Mouse (Mus musculus) midbrain, embryonic 14.5 days (tissue): ENCODE results near the gene 2310057M21Rik. TPM values are rescaled to one million over a fixed set of nuclear protein-coding genes. Genes with fewer than 3 reads are reported as not detected.
A peak's percentile ranks its signal among the peaks of the same experiment; 100 is the strongest.
"Not testable (repeated sequence)": the region's sequence is repeated elsewhere in the genome, so short reads cannot be mapped to it uniquely, and the experiment has no call there.

Source experiments
- ATAC-seq: fragments of 200-750 bp; cut with Nextera tagmentation; 2 replicates; pipeline ENCODE4 v1.8.0; 2017; ENCODE audit warnings: moderate number of reproducible peaks, moderate library complexity; ENCODE audit not compliant: low FRiP score, low TSS enrichment
- DNase-seq: peaks from one replicate; pipeline ENCODE4 v3.0.0-alpha.2; 2015
- H3K27ac ChIP-seq: fragments of 300-500 bp; sonication (generic); replicated peaks from 2 replicates; pipeline ENCODE4 v1.5.1; 2014; ENCODE audit warnings: mild to moderate bottlenecking, low read depth, low read length, moderate library complexity
- H3K27me3 ChIP-seq: fragments of 300-500 bp; sonication (generic); 2 replicates; pipeline ENCODE4 v1.6.1; 2014; ENCODE audit warnings: low read length, control low read depth, mixed read lengths; ENCODE audit not compliant: control insufficient read depth, insufficient read depth
- H3K36me3 ChIP-seq: fragments of 300-500 bp; sonication (generic); 2 replicates; pipeline ENCODE4 v1.6.1; 2014; ENCODE audit warnings: low read length, control low read depth; ENCODE audit not compliant: control insufficient read depth, insufficient read depth
- H3K4me1 ChIP-seq: fragments of 300-500 bp; sonication (generic); 2 replicates; pipeline ENCODE4 v1.6.1; 2014; ENCODE audit warnings: mild to moderate bottlenecking, antibody characterized with exemption, low read length, control low read depth; ENCODE audit not compliant: control insufficient read depth, insufficient read depth
- H3K4me2 ChIP-seq: fragments of 300-500 bp; sonication (generic); 2 replicates; pipeline ENCODE4 v1.6.1; 2014; ENCODE audit warnings: mild to moderate bottlenecking, low read length, moderate library complexity
- H3K4me3 ChIP-seq: fragments of 300-500 bp; sonication (generic); replicated peaks from 2 replicates; pipeline ENCODE4 v1.5.1; 2014; ENCODE audit warnings: low read depth, low read length
- H3K9ac ChIP-seq: fragments of 300-500 bp; sonication (generic); replicated peaks from 2 replicates; pipeline ENCODE4 v1.6.1; 2014; ENCODE audit warnings: mild to moderate bottlenecking, low read length, moderate library complexity
- H3K9me3 ChIP-seq: fragments of 300-500 bp; sonication (generic); 2 replicates; pipeline ENCODE4 v1.6.1; 2016; ENCODE audit warnings: low read length, control low read depth, mixed read lengths; ENCODE audit not compliant: control insufficient read depth
- WGBS: fragments of 180-500 bp; shearing (Covaris S2); extraction: QIAGEN DNeasy Blood & Tissue Kit; methylation state at CpG from one replicate; pipeline ENCODE4 v1.1.7; 2014; 5-methylcytosine and 5-hydroxymethylcytosine counted together
- polyA plus RNA-seq: library from polyadenylated mRNA; unstranded; fragments of >200 nt; fragmentation: Nextera tagmentation; extraction: Ambion mirVana; gene quantifications from 2 replicates; pipeline ENCODE4 v1.2.1, GENCODE M21; 2014

The 2310057M21Rik gene
- 28.8 and 28.9 TPM in 2 replicates for polyA plus RNA-seq

- WGBS: under 1% methylated on average over 55 of the region's 55 CpGs
- Histone ChIP-seq H3K27ac (peak within 1 kb of the TSS; percentile 86), H3K9ac (peak within 1 kb of the TSS; percentile 81), H3K9me3 (no peaks in the 10 kb centered on the region), H3K4me1 (peaks cover 14% of the 10 kb centered on the region), H3K4me3 (peak within 1 kb of the TSS; percentile 82), H3K36me3 (peaks cover 15% of the 10 kb centered on the region), H3K27me3 (no peaks in the 10 kb centered on the region), H3K4me2 (peak within 1 kb of the TSS; percentile 89)
- ATAC-seq: peak; percentile 96
- DNase-seq: peak; percentile 99
Observed at GRCm38 (mm10) chr7:131362615-131363300, at the start of gene 2310057M21Rik. Gene 2310057M21Rik (minus strand): TSS chr7:131362759.

- Histone ChIP-seq H3K4me2 (peak overlapping the region; percentile 87), H3K9ac (no peak overlapping the region), H3K4me1 (peaks cover 21% of the 10 kb centered on the region), H3K27me3 (no peaks in the 10 kb centered on the region), H3K27ac (no peak overlapping the region), H3K9me3 (no peaks in the 10 kb centered on the region), H3K4me3 (peak overlapping the region; percentile 94; the same call in 1 of the 2 replicates), H3K36me3 (no peaks in the 10 kb centered on the region)
- ATAC-seq: no peak
- WGBS: 73% methylated on average over 2 of the region's 2 CpGs
- DNase-seq: no peak
Observed at GRCm38 (mm10) chr7:131411941-131412270, 49.3 kb upstream of the 2310057M21Rik start.

GRCm38 (mm10) chr7:131411221-131411940, 48.8 kb upstream of the 2310057M21Rik start:
- Histone ChIP-seq H3K36me3 (no peaks in the 10 kb centered on the region), H3K4me2 (peak overlapping the region; percentile 87), H3K9ac (peak overlapping the region; percentile 94), H3K4me3 (peak overlapping the region; percentile 94), H3K27me3 (no peaks in the 10 kb centered on the region), H3K9me3 (no peaks in the 10 kb centered on the region), H3K27ac (no peak overlapping the region), H3K4me1 (peaks cover 21% of the 10 kb centered on the region)
- ATAC-seq (no peak), DNase-seq (peak; percentile 7)
- WGBS: 66% methylated on average over 10 of the region's 10 CpGs

GRCm38 (mm10) chr7:131410416-131411058, 48.0 kb upstream of the 2310057M21Rik start, which contains the start of the genes Ikzf5 and Acadsb:
Gene Ikzf5 (minus strand): TSS chr7:131410521.
Gene Acadsb (plus strand): TSS chr7:131410601.
- Histone ChIP-seq H3K4me2 (peak within 1 kb of the TSS; percentile 87), H3K9ac (peak within 1 kb of the TSS; percentile 94), H3K27me3 (no peaks in the 10 kb centered on the region), H3K9me3 (no peaks in the 10 kb centered on the region), H3K4me3 (peak within 1 kb of the TSS; percentile 94), H3K4me1 (peaks cover 21% of the 10 kb centered on the region), H3K36me3 (no peaks in the 10 kb centered on the region), H3K27ac (peak within 1 kb of the TSS; percentile 86)
- DNase-seq (peak; percentile 98), ATAC-seq (peak; percentile 97)
- under 1% methylated on average over 42 of the region's 42 CpGs for WGBS

GRCm38 (mm10) chr7:131409988-131410385, 47.4 kb upstream of the 2310057M21Rik start:
- peak; percentile 66 for ATAC-seq
- H3K4me2 ChIP-seq: peak overlapping the region; percentile 87
- H3K4me1 ChIP-seq: peaks cover 21% of the 10 kb centered on the region
- H3K4me3 ChIP-seq: peak overlapping the region; percentile 94
- WGBS: under 1% methylated on average over 38 of the region's 38 CpGs
- H3K27ac ChIP-seq: peak overlapping the region; percentile 86
- H3K27me3 ChIP-seq: no peaks in the 10 kb centered on the region
- no peaks in the 10 kb centered on the region for H3K36me3 ChIP-seq
- peak overlapping the region; percentile 94 for H3K9ac ChIP-seq
- no peaks in the 10 kb centered on the region for H3K9me3 ChIP-seq
- peak; percentile 52 for DNase-seq

- Histone ChIP-seq H3K4me2 (peak overlapping the region; percentile 87), H3K4me3 (peak overlapping the region; percentile 94), H3K9me3 (no peaks in the 10 kb centered on the region), H3K4me1 (peaks cover 21% of the 10 kb centered on the region), H3K36me3 (no peaks in the 10 kb centered on the region), H3K9ac (peak overlapping the region; percentile 94), H3K27me3 (no peaks in the 10 kb centered on the region), H3K27ac (peak overlapping the region; percentile 86; the same call in 1 of the 2 replicates)
- DNase-seq (peak; percentile 45), ATAC-seq (0 out of 2 replicates have a peak, but pooled peaks have one; percentile 3)
- 7% methylated on average over 16 of the region's 16 CpGs for WGBS
Observed at GRCm38 (mm10) chr7:131409321-131409987, 46.9 kb upstream of the 2310057M21Rik start.

GRCm38 (mm10) chr7:131391761-131392160, 29.2 kb upstream of the 2310057M21Rik start:
- not testable (repeated sequence) for DNase-seq, H3K9ac ChIP-seq, ATAC-seq, H3K9me3 ChIP-seq, H3K4me3 ChIP-seq, H3K27me3 ChIP-seq, H3K4me2 ChIP-seq, H3K27ac ChIP-seq, H3K4me1 ChIP-seq
- WGBS: 92% methylated on average over 6 of the region's 7 CpGs
- H3K36me3 ChIP-seq: peaks cover 42% of the 10 kb centered on the region
